Mouse (Mus musculus) erythroblast, embryonic 14.5 days (primary cell): Measurements from ENCODE around the gene Camk1d. TPM values are rescaled to one million over a fixed set of nuclear protein-coding genes. Genes with fewer than 3 reads are reported as not detected.

Experiments used
- H3K27me3 ChIP-seq: 2 replicates; pipeline ENCODE4 v1.6.1; 2012; ENCODE audit warnings: inconsistent platforms; ENCODE audit not compliant: control insufficient read depth
- H3K36me3 ChIP-seq: 2 replicates; pipeline ENCODE4 v1.6.1; 2012; ENCODE audit warnings: mild to moderate bottlenecking, inconsistent platforms; ENCODE audit not compliant: control insufficient read depth
- H3K4me1 ChIP-seq: 2 replicates; pipeline ENCODE4 v1.6.1; 2012; ENCODE audit warnings: inconsistent platforms; ENCODE audit not compliant: control insufficient read depth
- H3K4me3 ChIP-seq: replicated peaks from 2 replicates; pipeline ENCODE3; 2012; ENCODE audit warnings: moderate library complexity, mild to moderate bottlenecking, inconsistent platforms
- H3K9me3 ChIP-seq: 2 replicates; pipeline ENCODE4 v1.6.1; 2012; ENCODE audit warnings: low read length, inconsistent platforms, mixed read lengths; ENCODE audit not compliant: control insufficient read depth
- GATA1 ChIP-seq: IDR thresholded peaks from 2 replicates; pipeline ENCODE4 v1.6.1; 2012; ENCODE audit warnings: low read length, inconsistent platforms, mixed read lengths
- TAL1 ChIP-seq: IDR thresholded peaks from 3 replicates; pipeline ENCODE4 v1.6.1; 2012; ENCODE audit warnings: low read length, inconsistent platforms, mixed read lengths
- polyA plus RNA-seq: library from polyadenylated mRNA; stranded (reverse); fragments of >175 nt; gene quantifications from 2 replicates; pipeline ENCODE4 v1.2.3, GENCODE M21; 2012

The Camk1d gene
- polyA plus RNA-seq, 1 experiment = 0.02 TPM

- Histone ChIP-seq H3K36me3 (no peaks in the 10 kb centered on the region), H3K27me3 (no peaks in the 10 kb centered on the region), H3K9me3 (no peaks in the 10 kb centered on the region), H3K4me3 (no peak overlapping the region), H3K4me1 (no peaks in the 10 kb centered on the region)
- TF ChIP-seq TAL1 (no peak), GATA1 (no peak)
These were observed 284.4 kb downstream of the Camk1d start for GRCm38 (mm10) chr2:5429921-5430320.

- H3K9me3 ChIP-seq = no peaks in the 10 kb centered on the region
- H3K36me3 ChIP-seq = no peaks in the 10 kb centered on the region
- TF ChIP-seq TAL1 (no peak), GATA1 (no peak)
- H3K4me1 ChIP-seq = no peaks in the 10 kb centered on the region
- H3K4me3 ChIP-seq = no peak overlapping the region
- H3K27me3 ChIP-seq = no peaks in the 10 kb centered on the region
These were observed 288.2 kb downstream of the Camk1d start for GRCm38 (mm10) chr2:5426110-5426509.

- no peaks in the 10 kb centered on the region for H3K36me3 ChIP-seq
- no peaks in the 10 kb centered on the region for H3K9me3 ChIP-seq
- no peaks in the 10 kb centered on the region for H3K4me1 ChIP-seq
- H3K4me3 ChIP-seq = no peak overlapping the region
- no peaks in the 10 kb centered on the region for H3K27me3 ChIP-seq
- TF ChIP-seq GATA1 (no peak), TAL1 (no peak)
These were observed 288.7 kb downstream of the Camk1d start for GRCm38 (mm10) chr2:5425612-5426011.

GRCm38 (mm10) chr2:5420621-5421196 lies 293.6 kb downstream of the Camk1d start:
- H3K4me3 ChIP-seq = no peak overlapping the region
- no peaks in the 10 kb centered on the region for H3K27me3 ChIP-seq
- H3K4me1 ChIP-seq = no peaks in the 10 kb centered on the region
- H3K36me3 ChIP-seq = no peaks in the 10 kb centered on the region
- no peaks in the 10 kb centered on the region for H3K9me3 ChIP-seq
- TF ChIP-seq GATA1 (no peak), TAL1 (no peak)

- Histone ChIP-seq H3K9me3 (no peaks in the 10 kb centered on the region), H3K27me3 (no peaks in the 10 kb centered on the region)
- TF ChIP-seq TAL1 = no peak
- no peak for TF ChIP-seq GATA1
These were observed 295.5 kb downstream of the Camk1d start for GRCm38 (mm10) chr2:5418802-5419201.

GRCm38 (mm10) chr2:5417158-5418032 lies 296.9 kb downstream of the Camk1d start:
- no peak overlapping the region for H3K4me3 ChIP-seq
- no peaks in the 10 kb centered on the region for H3K36me3 ChIP-seq
- no peaks in the 10 kb centered on the region for H3K27me3 ChIP-seq
- no peak for TF ChIP-seq GATA1
- no peak for TF ChIP-seq TAL1
- no peaks in the 10 kb centered on the region for H3K4me1 ChIP-seq
- no peaks in the 10 kb centered on the region for H3K9me3 ChIP-seq

More at GRCm38 (mm10) chr2:5418802-5419201, 295.5 kb downstream of the Camk1d start:
- H3K36me3 ChIP-seq = no peaks in the 10 kb centered on the region
- no peak overlapping the region for H3K4me3 ChIP-seq
- H3K4me1 ChIP-seq = no peaks in the 10 kb centered on the region

GRCm38 (mm10) chr2:5411774-5412173 lies 302.5 kb downstream of the Camk1d start:
- Histone ChIP-seq H3K4me3 (no peak overlapping the region), H3K27me3 (no peaks in the 10 kb centered on the region), H3K36me3 (no peaks in the 10 kb centered on the region), H3K9me3 (no peaks in the 10 kb centered on the region), H3K4me1 (no peaks in the 10 kb centered on the region)
- no peak for TF ChIP-seq GATA1
- no peak for TF ChIP-seq TAL1

- TF ChIP-seq GATA1 (no peak), TAL1 (no peak)
- H3K36me3 ChIP-seq = no peaks in the 10 kb centered on the region
- no peaks in the 10 kb centered on the region for H3K9me3 ChIP-seq
- H3K4me1 ChIP-seq = no peaks in the 10 kb centered on the region
- no peak overlapping the region for H3K4me3 ChIP-seq
- no peaks in the 10 kb centered on the region for H3K27me3 ChIP-seq
These were observed 310.5 kb downstream of the Camk1d start for GRCm38 (mm10) chr2:5403850-5404249.

GRCm38 (mm10) chr2:5402036-5402435 lies 312.3 kb downstream of the Camk1d start:
- TF ChIP-seq GATA1 (no peak), TAL1 (no peak)
- H3K4me3 ChIP-seq = no peak overlapping the region
- no peaks in the 10 kb centered on the region for H3K4me1 ChIP-seq
- no peaks in the 10 kb centered on the region for H3K36me3 ChIP-seq
- H3K9me3 ChIP-seq = no peaks in the 10 kb centered on the region
- H3K27me3 ChIP-seq = no peaks in the 10 kb centered on the region
